Mouse (Mus musculus) fibroblast of lung, adult 2 months (primary cell): Measurements from ENCODE around the gene Atxn7l3.
"Not testable (repeated sequence)": the region's sequence is repeated elsewhere in the genome, so short reads cannot be mapped to it uniquely, and the experiment has no call there.

Experiments
- DNase-seq: peaks from one replicate; pipeline ENCODE4 v3.0.0-alpha.2; 2011; ENCODE audit warnings: low read depth

The Atxn7l3 gene

DNA sequence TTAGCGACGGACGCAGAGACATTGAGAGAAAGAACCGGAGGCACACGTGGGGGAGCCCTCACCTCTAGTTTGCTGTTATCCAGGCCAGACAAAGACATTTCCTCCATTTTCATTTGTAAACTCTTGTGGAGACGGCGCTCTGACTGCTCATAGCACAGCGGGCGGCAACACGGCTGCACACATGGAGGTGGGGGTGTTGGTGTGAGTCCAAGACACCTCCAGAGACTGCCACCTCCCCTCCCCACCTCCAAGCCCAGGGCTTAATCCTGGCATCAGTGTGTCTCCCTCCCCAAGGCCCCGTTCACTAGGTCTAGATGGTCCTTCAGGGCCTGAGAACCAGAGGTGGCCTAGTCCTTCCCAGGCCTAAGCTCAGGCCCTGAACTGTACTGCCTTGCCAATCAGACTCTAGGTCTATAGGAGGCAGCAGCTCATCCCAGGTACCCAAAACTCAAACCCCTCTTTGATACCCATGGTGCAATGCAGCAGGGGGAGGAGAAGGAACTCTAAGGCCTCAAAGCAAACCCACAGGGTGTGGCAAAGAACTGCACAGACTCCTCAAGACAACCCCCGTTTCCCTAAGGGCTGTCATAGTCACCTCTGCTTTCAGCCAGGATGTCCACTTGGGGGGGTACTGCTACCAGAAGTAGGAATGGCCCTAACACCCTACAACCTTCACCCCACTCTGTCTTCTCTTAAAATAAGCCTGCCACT lies 1.4 kb downstream of the Atxn7l3 start:
- DNase-seq = no peak

DNA sequence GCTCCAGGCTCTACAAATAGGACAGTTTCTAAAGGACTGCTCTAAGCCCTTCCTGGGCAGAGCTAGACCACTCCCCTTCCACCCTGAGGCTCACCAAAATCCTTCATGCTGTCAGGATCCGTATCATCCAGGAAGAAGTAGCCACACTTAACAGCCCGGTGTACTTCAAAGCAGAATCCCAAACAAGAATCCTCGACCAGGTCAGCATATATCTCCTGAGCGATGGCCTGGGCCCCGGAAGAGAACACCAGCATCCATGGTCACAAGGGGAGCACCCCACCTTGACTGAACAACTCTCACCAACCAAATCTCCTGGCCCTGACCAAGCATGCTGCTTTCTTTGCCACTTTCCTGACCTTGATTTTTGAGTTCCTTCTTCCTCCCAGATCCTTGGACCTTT lies 2.0 kb downstream of the Atxn7l3 start:
- DNase-seq = no peak

DNA sequence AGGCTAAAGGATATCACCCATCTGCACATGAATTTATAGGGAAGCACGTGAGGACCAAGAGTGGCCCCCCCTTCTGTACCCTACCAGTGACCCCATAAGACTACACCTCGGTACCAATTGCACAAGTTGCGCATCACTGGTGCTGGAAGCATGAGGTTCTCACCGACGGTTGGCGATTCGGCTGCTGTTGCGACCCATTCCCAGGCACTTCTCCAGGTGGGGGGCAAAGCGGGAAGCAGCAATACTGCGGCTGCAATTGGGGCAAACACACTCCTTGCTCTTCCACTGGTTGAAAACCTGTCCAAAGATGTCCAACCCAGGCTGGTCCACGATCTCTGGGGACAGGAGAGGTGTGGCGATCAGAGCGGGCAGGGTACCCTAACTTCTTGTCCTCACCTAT lies 2.5 kb downstream of the Atxn7l3 start:
- no peak for DNase-seq

DNA sequence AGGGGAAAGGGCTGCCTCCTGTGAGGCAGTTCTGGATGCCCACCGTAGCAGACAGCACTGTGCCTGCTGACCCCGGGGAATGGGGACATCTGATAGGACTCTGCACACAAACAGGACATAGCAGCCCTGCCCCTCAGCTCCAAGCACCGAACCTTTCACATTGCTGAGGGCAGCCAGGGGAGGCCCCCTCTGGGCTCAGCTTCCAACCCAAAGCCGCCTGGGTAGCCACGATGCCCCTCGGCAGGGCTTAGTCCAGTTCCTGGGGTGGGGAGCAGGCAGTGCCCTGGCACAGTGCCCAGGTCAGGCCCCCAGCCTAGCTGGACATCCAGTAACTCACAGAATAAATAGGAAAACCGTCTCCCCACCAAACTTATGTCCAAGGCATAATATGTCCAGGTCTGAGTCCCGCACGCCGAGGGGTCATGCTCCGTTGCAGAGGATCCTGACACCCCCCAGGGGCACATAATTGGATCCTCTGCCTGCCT lies 5.3 kb downstream of the Atxn7l3 start:
- no peak for DNase-seq

DNA sequence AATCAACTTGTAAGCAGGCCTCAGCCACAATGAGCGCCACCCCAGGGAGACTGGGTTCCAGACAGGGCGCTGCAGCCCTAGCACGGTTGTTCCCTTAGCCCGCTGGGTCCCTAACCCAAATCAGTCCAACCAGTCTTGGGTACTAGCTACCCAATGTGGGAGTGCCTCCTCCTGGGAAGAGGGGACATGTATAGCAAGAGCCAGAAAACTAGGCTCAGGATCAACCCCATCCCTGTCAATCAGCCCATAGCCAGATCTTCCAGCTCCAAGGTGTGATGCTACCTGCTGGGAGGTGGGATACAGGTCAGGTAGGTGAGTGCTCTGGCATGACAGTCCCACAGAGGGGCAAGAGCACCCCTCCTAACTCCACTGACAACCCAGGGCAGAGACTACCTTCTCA lies 6.3 kb downstream of the Atxn7l3 start:
- DNase-seq = no peak

DNA sequence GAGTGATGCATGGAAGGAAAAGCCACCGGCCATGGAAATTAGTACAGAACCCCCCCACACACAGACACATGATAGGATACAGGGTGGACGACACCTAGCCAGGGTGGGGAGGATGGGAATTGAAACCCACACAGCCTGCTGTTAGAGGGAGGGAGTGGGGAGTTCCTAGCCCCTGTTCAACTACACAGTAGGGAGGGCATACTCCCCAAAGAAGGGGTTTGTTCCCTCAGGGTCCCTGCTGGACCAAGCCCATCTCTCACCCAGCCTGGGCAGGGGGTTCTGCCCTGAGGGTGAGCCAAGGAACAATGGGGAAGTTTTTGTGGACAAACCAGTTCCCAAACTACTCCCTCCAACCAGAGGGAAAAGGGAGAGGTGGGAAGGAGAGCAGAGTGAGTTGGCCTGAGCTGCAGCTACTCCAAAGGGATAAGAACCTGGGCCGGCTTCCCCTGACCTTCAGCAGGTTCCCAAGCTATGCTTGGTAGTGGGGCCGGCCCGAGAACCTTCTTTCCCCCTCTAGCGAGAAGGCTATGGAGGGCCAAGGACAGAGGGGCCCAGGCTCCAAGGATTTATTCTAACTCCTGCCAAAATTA lies 6.8 kb downstream of the Atxn7l3 start:
- DNase-seq = no peak

DNA sequence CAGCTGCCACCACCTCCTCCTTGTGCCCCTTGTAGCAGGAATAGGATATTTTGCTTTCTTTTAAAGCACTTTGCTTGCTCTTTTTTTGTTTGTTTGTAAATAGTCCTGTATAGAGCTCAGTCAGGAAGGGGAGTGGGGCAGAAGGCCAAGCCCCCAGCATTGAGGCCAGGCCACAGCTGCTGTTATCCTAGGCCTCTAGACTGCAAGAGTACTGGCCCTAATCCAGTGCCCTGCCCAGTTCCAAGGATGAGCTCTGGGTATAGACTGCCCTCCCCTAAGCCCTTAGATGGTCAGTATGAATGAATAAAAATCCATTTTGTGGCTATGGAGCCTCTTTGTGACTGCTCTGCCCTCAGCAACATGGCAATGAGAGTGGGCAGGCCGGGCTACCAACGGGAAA lies 7.5 kb downstream of the Atxn7l3 start:
- no peak for DNase-seq

DNA sequence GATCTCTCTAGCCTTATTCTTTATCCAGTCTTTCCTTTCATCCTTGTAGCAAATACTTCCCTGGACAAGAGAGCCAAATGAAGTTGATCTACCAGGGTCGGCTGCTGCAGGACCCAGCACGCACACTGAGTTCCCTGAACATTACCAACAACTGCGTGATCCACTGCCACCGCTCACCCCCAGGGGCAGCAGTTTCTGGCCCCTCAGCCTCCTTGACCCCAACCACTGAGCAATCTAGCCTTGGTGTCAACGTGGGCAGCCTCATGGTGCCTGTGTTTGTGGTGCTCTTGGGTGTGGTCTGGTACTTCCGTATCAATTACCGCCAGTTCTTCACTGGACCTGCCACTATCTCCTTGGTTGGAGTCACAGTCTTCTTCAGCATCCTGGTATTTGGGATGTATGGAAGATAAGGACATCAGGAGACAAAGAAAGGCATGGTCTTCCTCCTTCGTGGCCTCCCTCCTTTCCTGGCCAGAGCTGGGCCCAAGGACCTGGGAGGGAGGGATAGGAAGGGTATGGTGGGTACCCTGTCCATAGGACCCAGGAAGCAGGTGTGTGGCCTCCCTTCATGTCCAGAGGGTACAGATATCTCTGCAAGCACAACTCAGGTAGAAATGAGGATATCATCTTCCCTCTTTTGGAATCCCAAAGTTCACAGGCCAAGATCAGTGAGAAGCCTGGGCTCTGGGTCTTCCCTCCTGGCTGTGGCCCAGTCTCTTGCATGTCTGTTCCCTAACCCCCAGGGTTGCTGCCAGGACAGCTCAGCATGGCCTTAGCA lies 8.2 kb downstream of the Atxn7l3 start:
- DNase-seq = no peak

DNA sequence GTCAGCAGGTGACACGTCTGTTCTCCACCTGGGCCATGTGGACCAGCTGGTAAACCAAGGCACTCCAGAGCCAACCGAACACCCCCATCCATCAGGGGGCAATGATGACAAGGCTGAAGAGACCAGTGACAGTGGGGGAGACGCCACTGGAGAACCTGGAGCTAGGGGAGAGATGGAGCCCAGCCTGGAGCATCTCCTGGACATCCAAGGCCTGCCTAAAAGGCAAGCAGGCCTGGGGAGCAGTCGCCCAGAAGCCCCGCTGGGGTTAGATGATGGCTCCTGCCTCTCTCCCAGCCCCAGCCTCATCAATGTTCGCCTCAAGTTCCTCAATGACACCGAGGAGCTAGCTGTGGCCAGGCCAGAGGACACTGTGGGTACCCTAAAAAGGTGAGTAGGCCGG lies 8.9 kb downstream of the Atxn7l3 start:
- no peak for DNase-seq

DNA sequence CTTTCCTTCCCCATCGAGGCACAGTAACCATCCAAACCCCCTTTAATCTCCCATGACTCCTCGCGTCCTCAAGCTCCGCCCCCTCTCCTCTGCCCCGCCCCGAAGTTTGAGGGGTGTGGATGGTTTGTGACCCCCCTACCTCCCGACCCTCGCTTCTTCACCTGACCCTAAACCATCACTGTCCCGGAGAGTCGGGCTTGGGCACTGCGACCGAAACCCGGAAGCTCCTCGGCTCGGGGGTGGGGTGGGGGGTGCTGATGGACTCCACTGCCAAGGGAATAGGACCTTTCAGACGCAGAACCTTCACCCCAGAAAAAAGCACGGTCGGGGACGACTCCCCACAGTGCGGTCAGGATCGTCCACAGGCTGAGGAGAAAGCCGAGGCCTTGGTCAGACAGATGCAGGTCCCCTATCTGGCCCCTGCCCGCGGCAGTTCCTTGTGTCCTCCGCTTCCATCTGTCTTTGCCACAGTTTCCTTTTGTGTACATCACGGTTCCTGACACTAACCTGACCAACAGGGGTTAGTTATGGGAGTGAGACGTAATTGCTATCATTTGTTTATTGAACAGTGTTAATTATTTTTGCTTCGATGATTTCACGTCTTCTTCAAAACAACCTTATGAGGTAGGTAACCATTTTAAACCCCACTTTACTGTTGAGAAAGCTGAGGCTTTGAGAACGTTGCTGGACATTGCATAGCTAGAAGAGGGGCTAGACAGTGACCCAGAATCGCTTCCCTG lies 11.2 kb downstream of the Atxn7l3 start:
- no peak for DNase-seq

DNA sequence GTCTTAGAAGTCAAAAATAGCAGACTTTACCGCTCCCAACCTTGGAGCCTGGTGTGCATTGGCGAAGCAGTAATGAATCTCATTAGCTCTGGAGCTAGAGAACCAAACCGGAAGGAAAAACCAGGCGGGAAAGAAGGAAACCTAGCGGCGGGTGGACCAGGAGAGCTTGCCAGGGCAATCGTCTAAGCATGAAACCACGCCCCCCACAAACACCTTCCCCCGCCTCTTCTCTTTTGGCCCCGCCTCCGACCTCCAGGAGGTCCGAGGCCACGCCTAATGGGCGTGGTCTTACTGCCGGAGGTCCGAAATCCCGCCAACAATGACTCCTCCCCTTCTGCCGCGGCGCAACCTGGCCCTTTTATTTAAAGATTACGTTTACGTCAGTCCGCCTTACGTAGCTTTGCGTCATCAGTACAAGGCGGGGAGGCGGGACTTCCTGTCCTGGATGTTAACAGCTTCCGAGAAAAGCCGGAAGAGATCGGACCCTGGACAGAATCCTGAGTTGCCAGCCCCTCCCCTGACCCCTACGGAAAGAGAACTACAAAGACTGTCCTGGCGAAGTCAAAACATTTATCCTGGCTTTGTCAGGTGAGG lies 11.8 kb downstream of the Atxn7l3 start, which contains the start of gene Tmub2:
TSS of gene Tmub2 (plus strand) at position 431 of the 594 bp plus-strand sequence.
- DNase-seq = peak; percentile 95

DNA sequence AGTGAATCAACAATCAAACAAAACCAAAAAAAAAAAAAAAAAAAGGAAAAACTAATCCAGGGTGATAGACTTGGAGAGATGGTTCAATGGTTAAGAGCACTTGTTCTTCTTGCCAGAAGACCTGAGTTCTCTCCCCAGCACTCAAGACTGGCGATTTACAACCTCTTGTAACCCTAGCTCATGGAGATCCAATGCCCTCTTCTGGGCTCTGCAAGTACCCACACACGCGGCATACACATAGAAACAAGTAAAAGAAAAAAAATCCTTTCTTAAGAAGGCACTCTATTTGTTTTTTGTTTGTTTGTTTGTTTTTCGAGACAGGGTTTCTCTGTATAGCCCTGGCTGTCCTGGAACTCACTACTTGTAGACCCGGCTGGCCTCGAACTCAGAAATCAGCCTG lies 12.5 kb downstream of the Atxn7l3 start:
- DNase-seq = no peak

DNA sequence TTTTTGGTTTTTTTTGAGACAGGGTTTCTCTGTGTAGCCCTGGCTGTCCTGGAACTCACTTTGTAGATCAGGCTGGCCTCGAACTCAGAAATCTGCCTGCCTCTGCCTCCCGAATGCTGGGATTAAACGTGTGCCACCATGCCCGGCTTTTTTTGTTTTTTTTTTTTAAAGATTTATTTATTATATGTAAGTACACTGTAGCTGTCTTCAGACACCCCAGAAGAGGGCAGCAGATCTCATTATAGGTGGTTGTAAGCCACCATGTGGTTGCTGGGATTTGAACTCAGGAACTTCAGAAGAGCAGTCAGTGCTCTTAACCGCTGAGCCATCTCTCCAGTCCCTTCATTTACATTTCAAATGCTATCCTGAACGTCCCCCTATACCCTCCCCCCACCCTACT lies 16.2 kb downstream of the Atxn7l3 start:
- not testable (repeated sequence) for DNase-seq

DNA sequence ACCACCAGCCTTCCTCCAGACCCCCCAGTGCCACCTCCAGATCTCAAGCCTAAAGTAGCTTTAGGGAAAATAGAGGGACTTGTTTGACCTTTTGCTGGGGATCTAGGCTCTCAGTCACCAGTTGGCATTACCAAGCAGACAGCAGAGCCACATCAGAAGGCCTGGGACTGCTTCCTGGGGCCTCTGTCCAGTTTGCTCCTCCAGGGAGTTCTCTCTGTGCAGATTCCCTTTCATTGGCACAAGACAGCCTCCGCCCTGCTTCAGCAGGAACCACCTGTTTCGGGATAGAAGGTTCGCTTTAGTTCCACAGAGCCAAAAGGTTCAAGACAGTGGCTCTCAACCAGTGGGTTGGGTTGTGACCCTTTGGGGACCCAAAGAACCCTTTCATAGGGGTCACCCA lies 16.8 kb downstream of the Atxn7l3 start:
- no peak for DNase-seq

DNA sequence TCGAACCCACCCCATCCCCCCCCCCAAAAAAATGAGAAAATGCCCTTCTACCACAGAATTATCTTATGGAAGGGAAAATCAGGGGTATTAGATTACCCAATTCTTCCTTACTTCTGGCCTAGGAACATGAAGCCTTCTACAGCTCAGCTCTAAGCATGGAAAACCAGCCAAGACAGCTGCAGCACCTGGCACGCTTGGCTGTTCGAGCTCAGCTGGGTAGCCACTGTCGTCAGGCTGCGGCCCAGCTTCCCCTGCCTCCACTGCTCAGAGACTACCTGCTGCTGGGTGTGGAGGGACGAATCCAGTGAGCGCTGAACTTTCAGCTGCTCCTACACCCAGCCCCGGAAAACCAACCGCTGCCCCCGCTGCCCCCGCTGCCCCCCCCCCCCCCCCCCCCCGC lies 18.7 kb downstream of the Atxn7l3 start:
- no peak for DNase-seq

DNA sequence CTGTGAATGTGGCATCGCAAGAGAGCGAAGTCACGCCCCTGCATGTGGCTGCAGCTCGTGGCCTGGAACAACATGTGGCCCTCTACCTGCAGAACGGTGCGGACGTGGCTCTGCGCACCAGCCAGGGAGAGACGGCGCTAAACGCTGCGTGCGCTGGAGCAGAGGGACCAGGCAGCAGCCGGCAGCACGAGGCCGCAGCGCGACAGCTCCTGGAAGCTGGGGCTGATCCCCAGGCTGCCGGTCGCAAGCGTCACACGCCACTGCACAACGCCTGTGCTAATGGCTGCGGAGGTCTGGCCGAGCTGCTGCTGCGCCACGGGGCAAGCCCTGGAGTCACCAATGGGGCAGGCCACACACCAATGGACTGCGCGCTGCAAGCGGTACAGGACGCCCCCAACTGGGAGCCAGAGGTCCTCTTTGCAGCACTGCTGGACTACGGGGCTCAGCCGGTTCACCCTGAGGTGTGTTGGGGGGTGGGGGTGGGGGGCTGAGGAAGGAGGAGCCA lies 20.0 kb downstream of the Atxn7l3 start:
- DNase-seq = no peak

DNA sequence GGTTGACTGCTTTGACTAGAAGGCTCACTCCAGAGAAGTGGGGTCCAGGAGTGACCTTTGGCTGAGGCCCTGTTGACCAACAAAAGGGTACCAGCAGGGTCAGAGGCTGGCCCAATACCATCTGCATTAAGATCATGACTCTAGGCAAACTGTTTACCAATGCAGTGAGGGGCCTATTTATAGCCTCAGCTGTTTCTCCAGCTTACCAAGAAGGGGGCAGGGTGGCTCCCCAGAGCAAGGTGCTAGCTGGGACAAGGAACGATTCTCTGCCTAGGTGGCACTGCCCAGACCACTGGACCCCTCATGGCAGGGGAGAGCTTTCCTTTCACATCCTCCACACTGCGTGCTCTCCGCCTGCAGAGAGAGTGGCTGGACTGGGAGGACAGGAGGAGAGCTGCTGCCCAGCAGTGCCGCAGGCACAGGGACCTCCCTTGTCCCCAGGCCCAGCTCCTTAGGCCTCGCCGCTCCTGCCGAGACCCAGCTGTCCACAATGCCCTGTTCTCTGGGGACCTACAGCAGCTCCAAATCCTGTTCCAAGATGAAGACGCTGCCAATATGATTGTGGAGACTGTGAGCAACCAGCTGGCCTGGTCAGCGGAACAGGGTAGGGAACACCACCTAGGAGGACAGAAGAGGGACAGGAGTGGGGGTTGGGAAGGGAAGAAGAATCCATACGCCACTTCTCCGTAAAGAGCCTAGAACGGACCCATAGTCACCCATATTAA lies 27.7 kb downstream of the Atxn7l3 start, which contains the start of gene Asb16:
TSS of gene Asb16 (plus strand) at position 224 of the 725 bp plus-strand sequence.
- DNase-seq = no peak

DNA sequence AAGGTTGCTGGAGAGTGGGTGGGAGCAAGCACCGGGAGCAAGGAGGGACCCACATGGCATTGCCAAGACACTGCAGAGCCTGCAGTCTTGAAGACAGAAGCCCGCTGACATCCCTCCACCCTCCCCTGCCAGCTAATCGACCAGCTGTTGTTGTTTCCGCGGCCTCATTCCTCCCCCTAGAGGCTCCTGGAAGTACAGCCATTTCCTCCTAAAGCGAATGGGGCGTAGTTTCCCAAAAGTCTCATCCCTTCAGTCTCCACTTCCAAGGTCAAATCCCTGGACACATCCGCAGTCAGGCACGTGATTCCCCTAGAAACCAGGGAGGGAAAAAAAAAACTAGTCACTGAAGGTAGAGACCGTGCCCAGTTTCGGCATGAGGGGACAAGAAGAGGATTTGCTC lies 29.0 kb downstream of the Atxn7l3 start:
- peak; percentile 58 for DNase-seq

DNA sequence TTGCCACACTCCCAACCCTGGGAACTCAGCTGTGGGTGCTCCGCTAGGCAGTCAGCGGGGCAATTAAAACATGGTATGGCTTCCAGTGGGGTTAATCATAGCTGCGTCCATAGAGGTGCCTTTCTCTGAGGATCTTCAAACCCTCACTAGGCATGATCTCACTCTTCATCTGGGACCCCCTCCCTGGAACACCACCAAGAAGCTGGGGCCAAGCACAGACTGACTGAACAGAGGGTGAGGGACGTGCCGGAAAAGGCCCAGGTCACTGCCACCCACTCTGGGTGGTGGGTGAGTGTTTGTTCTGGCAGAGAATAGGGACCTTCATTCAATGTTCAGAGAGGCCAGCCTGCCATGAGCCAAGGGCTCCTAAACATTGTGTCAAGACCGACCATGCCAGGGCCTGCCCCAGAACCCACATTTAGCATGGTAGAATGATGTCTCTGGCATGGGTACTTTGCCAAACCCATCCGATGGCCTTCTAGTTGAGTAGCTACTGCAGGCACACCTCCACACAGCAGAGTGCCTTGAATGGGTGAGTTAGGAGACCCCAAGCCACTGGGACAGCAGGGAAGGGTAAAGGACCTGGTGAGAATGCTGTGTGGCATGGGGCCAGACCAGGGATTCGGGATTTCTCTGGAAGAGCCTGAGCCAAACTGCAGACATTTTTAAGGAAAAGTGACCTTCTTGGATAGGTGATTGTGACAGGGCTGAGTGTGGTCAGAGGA lies 29.6 kb downstream of the Atxn7l3 start:
- DNase-seq = no peak

DNA sequence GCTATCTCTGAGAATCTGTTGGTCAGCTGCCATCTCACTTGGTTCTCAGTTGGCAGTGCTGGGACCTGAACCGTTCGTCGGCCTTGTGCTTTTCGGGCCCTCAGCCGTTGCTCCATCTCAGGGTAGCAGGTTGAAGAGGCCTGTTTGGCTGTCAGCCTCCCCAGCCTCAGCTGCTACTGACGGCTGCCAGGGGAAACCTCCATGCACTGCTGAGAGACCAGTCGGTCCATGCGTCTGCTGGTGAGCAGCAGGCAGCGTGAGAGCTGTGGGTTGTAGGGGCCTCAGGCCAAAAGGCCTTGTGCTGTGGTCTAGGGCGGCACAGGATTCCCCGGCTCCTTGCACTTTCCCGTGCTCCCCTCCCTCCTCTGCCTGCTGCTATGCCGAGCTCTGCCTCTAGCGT lies 30.6 kb downstream of the Atxn7l3 start:
- no peak for DNase-seq
